Mouse (Mus musculus) granulocyte monocyte progenitor cell, adult 5-6 weeks (primary cell): ENCODE data around the gene Hccs. TPM values are rescaled to one million over a fixed set of nuclear protein-coding genes. Genes with fewer than 3 reads are reported as not detected.

Experiments used
- ATAC-seq: replicated peaks from 2 replicates; pipeline ENCODE4 v1.8.0; 2016; ENCODE audit warnings: mild to moderate bottlenecking, moderate TSS enrichment, inconsistent platforms; ENCODE audit not compliant: poor library complexity, severe bottlenecking
- total RNA-seq, 2 experiments: library from RNA; stranded (forward) in 1 of 2; stranded (reverse) in 1 of 2; fragments of 200-712, 200-1000 nt in 1 of 2; fragments of >200 nt in 1 of 2; fragmentation: Nextera tagmentation in 1 of 2; gene quantifications; 2 replicates each; pipeline ENCODE4 v1.2.3; 2014 to 2017

Hccs gene
- total RNA-seq, 2 experiments from 2014 or later = 30.7 to 34.1 TPM

- no peak for ATAC-seq
Measured at GRCm38 (mm10) chrX:169210019-169210418, 110.2 kb downstream of the Hccs start.

Other genes starting within 250 kb of the Hccs start
- not detected in 2 replicates for gene Amelx, start 133.2 kb downstream of the Hccs start, total RNA-seq (2014; fragmentation: Nextera tagmentation)
- gene Amelx, start 133.2 kb downstream of the Hccs start, total RNA-seq (2017) = not detected in 2 replicates